In genomic region chr8:117894861-117895260, GRCm38 (mm10) we compare ENCODE assay signal across 15 mouse cellular contexts.
"Had no signal": no experiment of that assay in that cellular context is flagged by ENCODE, and none has a peak within 500 bp of the region (broad histone marks: within the 10 kb centered on the region; RNA-seq: fewer than 3 reads in every experiment).

No protein-coding gene starts in this region.

- DNase-seq: gastrocnemius, adult 2 months; gastrocnemius, postnatal 10 days; gastrocnemius, postnatal 25 days; heart, adult 18-20 months; heart, postnatal 14 days; heart, postnatal 36 days; kidney, adult 11 months; kidney, adult 2 months; kidney, adult 9 months; kidney, postnatal 14 days; kidney, postnatal 36 days; liver; liver, embryonic 13.5 days had no signal

- ATAC-seq: hindbrain, postnatal 0 days; intestine, embryonic 16.5 days had no signal
